Mouse (Mus musculus) large intestine, adult 2 months (tissue): ENCODE results near the gene Hsp90aa1. TPM values are rescaled to one million over a fixed set of nuclear protein-coding genes. Genes with fewer than 3 reads are reported as not detected.
"Not testable (repeated sequence)": the region's sequence is repeated elsewhere in the genome, so short reads cannot be mapped to it uniquely, and the experiment has no call there.

Experiments used
- DNase-seq: peaks from one replicate; pipeline ENCODE4 v3.0.0-alpha.2; 2012; ENCODE audit warnings: low read depth, low spot score
- WGBS: fragments of 180-500 bp; shearing (Covaris S2); methylation state at CpG from one replicate; pipeline ENCODE4 v1.1.7; 2018; 5-methylcytosine and 5-hydroxymethylcytosine counted together
- polyA plus RNA-seq: library from polyadenylated mRNA; depleted of rRNA; stranded (reverse); fragments of >200 nt; gene quantifications from 2 replicates; pipeline ENCODE4 v1.2.3, GENCODE M21; 2012

The Hsp90aa1 gene
- polyA plus RNA-seq, 1 experiment, result 73.9 TPM

DNA sequence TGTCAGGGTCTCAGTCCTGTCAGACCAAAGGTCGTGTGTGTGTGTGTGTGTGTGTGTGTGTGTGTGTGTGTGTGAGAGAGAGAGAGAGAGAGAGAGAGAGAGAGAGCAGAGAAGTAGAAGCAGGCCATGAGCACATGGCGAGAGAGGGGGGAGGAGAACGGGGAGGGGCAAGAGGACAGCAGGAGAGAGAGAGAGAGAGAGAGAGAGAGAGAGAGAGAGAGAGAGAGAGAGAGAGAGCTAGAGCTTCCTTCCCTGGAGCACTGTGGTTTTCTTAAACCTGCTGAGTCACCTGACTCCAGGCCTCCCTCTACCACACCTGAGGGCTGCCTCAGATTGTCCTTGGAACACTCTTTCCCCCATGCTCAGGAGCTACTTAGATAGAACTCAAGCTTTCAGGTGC is 1.2 kb downstream of the Hsp90aa1 start:
- 38% methylated on average over 2 of the region's 3 CpGs for WGBS
- DNase-seq, result not testable (repeated sequence)

GRCm38 (mm10) chr12:110700730-110701129 is 1.8 kb downstream of the Hsp90aa1 start:
- WGBS, result 76% methylated on average over 2 of the region's 2 CpGs
- no peak for DNase-seq

- 33% methylated on average over 2 of the region's 2 CpGs for WGBS
Measured at GRCm38 (mm10) chr12:110699171-110699547, 3.4 kb downstream of the Hsp90aa1 start.

GRCm38 (mm10) chr12:110698523-110699170 is 3.9 kb downstream of the Hsp90aa1 start:
- no peak for DNase-seq
- 73% methylated on average over 15 of the region's 15 CpGs for whole genome bisulfite sequencing

More at GRCm38 (mm10) chr12:110699171-110699547, 3.4 kb downstream of the Hsp90aa1 start:
- no peak for DNase-seq

DNA sequence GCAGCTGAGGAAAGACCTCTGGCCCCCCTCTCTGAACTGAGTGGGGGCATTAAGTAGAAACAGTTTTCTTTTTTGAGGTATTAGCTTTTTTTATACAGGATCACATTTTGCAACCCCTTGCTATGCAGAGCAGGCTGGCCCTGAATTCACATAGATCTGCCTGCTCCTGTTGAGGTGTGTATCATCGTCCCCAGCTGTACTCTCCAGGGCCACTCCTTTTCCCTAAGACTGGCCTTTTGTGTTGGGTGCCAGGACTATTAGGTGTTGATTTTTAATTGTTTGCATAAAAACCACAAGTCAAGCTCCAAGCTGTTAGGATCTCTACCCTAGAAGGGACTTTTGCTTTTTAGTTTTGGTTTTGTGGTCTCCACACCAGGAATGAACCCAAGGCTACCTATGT is 4.4 kb downstream of the Hsp90aa1 start:
- DNase-seq, result no peak
- WGBS, result 53% methylated on average over 1 of the region's 1 CpGs

GRCm38 (mm10) chr12:110697457-110697856 is 5.1 kb downstream of the Hsp90aa1 start:
- WGBS, result 63% methylated on average over 5 of the region's 5 CpGs
- DNase-seq, result no peak

DNA sequence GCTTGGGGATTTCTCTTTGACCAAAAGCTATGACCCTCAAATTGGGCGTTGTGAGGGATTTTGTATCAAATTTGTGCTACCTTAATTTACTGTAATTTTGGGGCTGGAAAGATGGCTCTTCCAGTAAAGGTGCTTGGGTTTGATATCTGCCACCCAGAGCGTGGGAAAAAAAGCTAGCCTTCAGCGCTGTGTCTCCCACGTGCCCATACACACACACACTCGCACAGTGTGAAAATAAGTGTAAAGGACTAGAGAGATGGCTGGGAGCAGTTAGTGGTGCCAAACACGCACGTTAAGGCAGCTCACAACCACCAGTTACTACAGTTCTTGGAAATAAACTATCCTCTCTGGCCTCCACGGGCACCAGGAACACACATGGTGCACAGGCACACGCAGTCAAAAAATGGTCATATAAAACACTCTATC is 5.5 kb downstream of the Hsp90aa1 start:
- DNase-seq, result no peak
- 41% methylated on average over 9 of the region's 9 CpGs for WGBS

DNA sequence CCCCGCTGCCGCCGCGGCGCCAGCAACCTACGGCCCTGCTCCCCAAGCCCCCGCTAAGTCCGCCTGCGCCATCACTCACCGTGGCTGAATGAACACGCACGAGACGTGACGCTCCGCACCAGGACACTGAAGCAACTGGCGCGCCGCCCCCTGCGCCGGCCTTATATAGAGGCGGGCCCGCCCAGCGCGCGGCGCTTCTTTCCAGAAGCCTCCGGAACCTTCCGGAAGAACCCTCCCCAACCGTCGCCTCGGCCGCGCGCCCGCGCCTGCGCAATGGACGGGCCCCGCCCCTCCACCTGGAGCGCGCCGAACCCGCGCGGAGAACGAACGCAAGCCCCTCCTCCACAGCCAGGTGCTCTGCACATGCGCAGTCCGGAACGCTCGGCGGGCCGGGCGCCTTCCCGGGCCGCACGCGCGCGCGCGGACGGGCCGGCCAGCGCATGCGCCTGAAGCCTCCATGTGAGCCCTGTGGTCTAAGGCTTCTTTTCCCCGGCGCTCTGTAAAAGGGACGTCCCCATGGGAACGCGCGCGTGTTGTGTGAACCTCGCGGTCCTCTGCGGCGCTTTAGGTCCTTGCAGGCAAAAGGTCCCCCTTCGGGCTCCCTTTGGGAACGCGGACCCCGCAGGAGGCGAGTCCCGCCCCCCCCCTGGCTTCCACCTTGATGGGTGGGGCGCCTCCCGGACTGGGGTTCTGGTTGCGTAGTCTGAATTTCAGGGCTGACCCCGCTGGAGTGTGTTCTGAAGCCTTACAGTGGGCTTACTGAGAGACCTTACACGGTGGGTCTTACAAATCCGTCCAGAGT is 6.2 kb downstream of the Hsp90aa1 start:
- DNase-seq, result peak; percentile 73
- 1% methylated on average over 89 of the region's 89 CpGs for WGBS

GRCm38 (mm10) chr12:110695676-110696171 is 6.8 kb downstream of the Hsp90aa1 start:
- WGBS, result under 1% methylated on average over 55 of the region's 55 CpGs
- no peak for DNase-seq

GRCm38 (mm10) chr12:110693378-110693777 is 9.2 kb downstream of the Hsp90aa1 start:
- 66% methylated on average over 5 of the region's 5 CpGs for WGBS
- DNase-seq, result not testable (repeated sequence)

GRCm38 (mm10) chr12:110689919-110690643 is 12.4 kb downstream of the Hsp90aa1 start:
- WGBS, result 85% methylated on average over 6 of the region's 6 CpGs

DNA sequence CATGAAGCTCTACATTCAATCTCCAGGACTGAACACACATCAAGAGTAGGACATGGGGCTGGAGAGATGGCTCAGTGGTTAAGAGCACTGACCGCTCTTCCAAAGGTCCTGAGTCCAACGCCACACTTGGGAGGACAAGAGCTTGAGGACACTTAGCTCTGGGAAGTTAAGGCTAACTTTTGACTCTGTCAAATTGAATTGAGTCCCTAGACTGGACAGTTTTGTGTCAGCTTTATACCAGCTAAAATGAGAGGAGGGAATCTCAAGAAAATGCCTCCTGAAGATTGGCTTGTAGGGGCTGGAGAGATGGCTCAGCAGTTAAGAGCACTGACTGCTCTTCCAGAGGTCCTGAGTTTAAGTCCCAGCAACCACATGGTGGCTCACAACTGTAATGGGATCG is 13.6 kb downstream of the Hsp90aa1 start:
- 90% methylated on average over 3 of the region's 3 CpGs for WGBS
- not testable (repeated sequence) for DNase-seq

More at GRCm38 (mm10) chr12:110689919-110690643, 12.4 kb downstream of the Hsp90aa1 start:
- no peak for DNase-seq

DNA sequence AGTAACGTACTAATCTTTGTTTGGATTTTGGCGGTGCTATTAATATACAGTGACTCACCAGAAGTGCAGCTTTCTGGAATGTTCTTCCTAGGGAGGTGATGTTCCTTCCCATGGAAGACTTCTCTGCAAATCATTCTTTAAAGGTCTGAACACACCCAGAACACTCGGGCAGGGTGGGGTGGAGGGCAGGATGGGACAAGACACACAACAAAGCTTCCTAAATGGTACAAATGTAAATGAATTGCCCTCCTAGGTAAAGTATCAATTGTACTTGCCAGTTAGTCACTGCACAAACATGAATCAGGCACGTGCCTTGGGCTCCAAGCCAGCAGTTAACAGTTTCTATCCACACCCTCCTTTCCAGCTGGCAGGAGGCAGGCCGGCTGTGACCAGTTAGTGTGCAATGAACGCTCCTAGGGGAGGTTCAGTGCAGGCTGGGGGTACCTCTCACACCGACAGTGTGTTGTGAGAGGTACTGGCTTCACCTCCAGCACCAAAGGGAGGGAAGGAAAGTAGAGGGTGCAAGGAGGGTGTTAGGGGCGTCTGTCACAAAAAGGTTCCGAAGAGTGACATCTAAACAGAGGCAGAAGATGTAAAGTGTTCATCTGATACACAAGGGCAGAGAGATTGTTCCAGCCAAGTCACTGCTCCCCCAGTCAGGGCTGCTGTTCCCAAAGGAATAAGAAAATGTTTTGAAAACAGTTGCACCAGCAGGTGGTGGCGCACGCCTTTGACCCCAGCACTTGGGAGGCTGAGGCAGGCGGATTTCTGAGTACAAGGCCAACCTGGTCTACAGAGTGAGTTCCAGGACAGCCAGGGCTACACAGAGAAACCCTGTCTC is 14.4 kb downstream of the Hsp90aa1 start:
- WGBS, result 34% methylated on average over 12 of the region's 12 CpGs

GRCm38 (mm10) chr12:110683580-110683979 is 18.9 kb downstream of the Hsp90aa1 start:
- DNase-seq, result no peak
- WGBS, result 60% methylated on average over 1 of the region's 1 CpGs

More for the DNA sequence above, 14.4 kb downstream of the Hsp90aa1 start:
- peak; percentile 91 for DNase-seq

DNA sequence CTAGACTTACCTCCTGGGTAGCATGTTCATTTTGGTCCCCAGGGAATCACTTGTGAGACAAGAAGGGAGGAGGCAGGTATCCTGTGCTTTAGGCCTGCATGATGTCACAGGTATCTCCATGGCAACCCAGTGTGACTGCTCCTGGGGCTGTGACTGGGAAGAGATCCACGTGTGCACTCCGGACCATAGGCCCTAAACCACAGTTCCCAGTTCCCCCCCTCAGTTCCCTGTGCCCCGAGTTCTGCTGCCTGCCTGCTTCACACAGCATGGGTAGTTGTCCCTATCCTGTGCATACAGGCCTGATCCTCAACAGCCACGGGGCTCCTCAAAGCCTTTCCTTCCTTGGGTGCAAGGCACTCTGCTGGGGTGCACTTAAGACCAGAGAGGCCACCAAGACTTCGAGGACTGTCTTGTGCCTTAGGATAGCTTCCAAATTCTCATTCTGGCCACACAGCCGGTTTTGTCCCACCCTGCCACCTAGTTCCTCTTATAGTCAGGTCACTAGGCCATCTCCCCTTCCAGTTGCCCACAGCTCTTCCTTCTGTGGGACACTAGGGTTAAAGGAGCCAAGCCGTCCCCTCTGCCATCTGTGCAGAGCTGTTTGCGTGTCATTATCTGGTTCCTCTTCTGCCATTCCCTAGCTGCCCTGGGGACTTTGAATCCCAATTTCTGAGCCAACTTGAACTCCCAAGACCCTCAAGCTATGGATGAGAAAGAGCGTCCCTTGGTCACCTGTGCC is 19.8 kb downstream of the Hsp90aa1 start, which contains the start of gene 1700001K19Rik:
Gene 1700001K19Rik (minus strand): TSS at position 59 of the 739 bp plus-strand sequence.
- DNase-seq, result no peak
- 73% methylated on average over 9 of the region's 9 CpGs for WGBS

GRCm38 (mm10) chr12:110681878-110682277 is 20.6 kb downstream of the Hsp90aa1 start:
- 58% methylated on average over 3 of the region's 3 CpGs for WGBS
- no peak for DNase-seq

GRCm38 (mm10) chr12:110681191-110681590 is 21.3 kb downstream of the Hsp90aa1 start:
- 18% methylated on average over 7 of the region's 7 CpGs for WGBS
- no peak for DNase-seq

- WGBS, result 49% methylated on average over 5 of the region's 5 CpGs
- DNase-seq, result no peak
Measured at GRCm38 (mm10) chr12:110674243-110674642, 28.3 kb downstream of the Hsp90aa1 start.
